ENCODE assay signal across 28 mouse cellular contexts in the genomic region with DNA sequence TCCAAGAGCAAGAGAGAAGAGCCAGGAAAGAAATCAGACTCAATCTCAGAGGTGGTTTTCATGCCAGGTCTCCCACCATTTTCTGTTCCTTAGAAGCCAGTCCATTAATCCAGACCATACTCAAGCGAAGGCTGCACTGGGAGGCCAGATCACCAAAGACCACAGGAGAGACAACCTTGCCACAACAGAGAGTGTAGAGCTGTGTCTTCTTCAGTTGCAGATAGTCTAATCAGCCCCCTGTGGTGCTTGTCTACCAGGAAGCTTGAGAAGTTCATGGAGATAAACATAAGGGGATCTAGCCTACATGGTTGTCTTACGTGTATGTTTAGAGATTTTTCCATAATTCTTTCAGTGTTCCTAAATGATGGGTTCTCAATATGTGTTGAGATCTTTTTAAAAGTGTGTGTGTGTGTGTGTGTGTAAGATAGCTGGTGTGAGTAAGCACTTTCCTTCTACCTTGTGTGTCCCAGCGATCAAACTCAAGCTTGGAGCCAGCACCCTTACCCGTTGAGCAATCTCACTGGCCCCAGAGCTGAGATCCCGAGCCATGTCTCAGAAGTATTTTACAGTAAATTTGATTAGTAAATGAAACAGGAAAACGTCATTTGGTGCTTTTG. TPM values are rescaled to one million over a fixed set of nuclear protein-coding genes. Genes with fewer than 3 reads are reported as not detected.
A peak's percentile ranks its signal among the peaks of the same experiment; 100 is the strongest.
DNase-seq lines count a peak whose midpoint lies in the region; ATAC-seq and TF ChIP-seq lines count a peak whose summit lies in the region.
"Had no signal": no experiment of that assay in that cellular context is flagged by ENCODE, and none has a peak within 500 bp of the region (broad histone marks: within the 10 kb centered on the region; RNA-seq: fewer than 3 reads in every experiment).

No protein-coding gene starts in this region.

- H3K4me2 ChIP-seq in heart, embryonic 11.5 days: no peak overlapping the region
- H3K4me2 ChIP-seq in liver, embryonic 12.5 days: peak overlapping the region; percentile 64
- H3K4me2 ChIP-seq in liver, postnatal 0 days (ENCODE audit: low read depth, low read length): peak overlapping the region; percentile 42; the same call in 1 of the 2 replicates
- H3K4me2 ChIP-seq: forebrain, embryonic 13.5 days; hindbrain, embryonic 14.5 days; lung, embryonic 15.5 days; midbrain, embryonic 15.5 days; neural tube, embryonic 15.5 days had no signal

- ATAC-seq in heart, embryonic 11.5 days (replicated peaks; ENCODE audit: insufficient number of reproducible peaks, low FRiP score, low TSS enrichment): no peak
- ATAC-seq in erythroblast, adult 5-6 weeks (replicated peaks; ENCODE audit: low FRiP score, poor library complexity, severe bottlenecking): peak; percentile 61
- ATAC-seq in liver, embryonic 12.5 days: peak; percentile 67
- 0 out of 2 replicates have a peak, but pooled peaks have one; percentile 20 for ATAC-seq in liver, postnatal 0 days
- ATAC-seq: forebrain, embryonic 13.5 days; intestine, postnatal 0 days; midbrain, embryonic 15.5 days had no signal

- H3K36me3 ChIP-seq in heart, embryonic 11.5 days (ENCODE audit: control insufficient read depth, insufficient read depth, low read length): peaks cover 24% of the 10 kb centered on the region
- peaks cover 73% of the 10 kb centered on the region for H3K36me3 ChIP-seq in liver, embryonic 12.5 days
- H3K36me3 ChIP-seq in liver, postnatal 0 days (replicated peaks; ENCODE audit: insufficient read depth, low read length): peaks cover 67% of the 10 kb centered on the region

- H3K27me3 ChIP-seq in heart, embryonic 11.5 days (ENCODE audit: control insufficient read depth, insufficient read depth, low read length): no peaks in the 10 kb centered on the region
- H3K27me3 ChIP-seq in liver, embryonic 12.5 days (replicated peaks): peaks cover 3% of the 10 kb centered on the region; the same call in 1 of the 2 replicates
- H3K27me3 ChIP-seq in liver, postnatal 0 days (ENCODE audit: insufficient read depth, low read length): peaks cover 16% of the 10 kb centered on the region; the same call in 1 of the 2 replicates
- H3K27me3 ChIP-seq: forebrain, embryonic 13.5 days; lung, embryonic 15.5 days; megakaryocyte, embryonic 14.5 days; midbrain, embryonic 15.5 days; neural tube, embryonic 15.5 days had no signal

- DNase-seq in heart, postnatal 36 days: no peak
- no peak for DNase-seq in liver, postnatal 0 days
- DNase-seq in layer of hippocampus, postnatal 10 days (ENCODE audit: low spot score in 2 of 2): no peak
- no peak for DNase-seq in frontal cortex, postnatal 36 days (ENCODE audit: low spot score in 2 of 2)
- no peak for DNase-seq in spleen, adult 12 weeks (ENCODE audit: low spot score)
- DNase-seq: adrenal gland, postnatal 14 days; cerebellum, adult 18-20 months; cerebellum, postnatal 10 days; gastrocnemius, postnatal 14 days; kidney, adult 9 months; kidney, postnatal 4 days; layer of hippocampus, postnatal 36 days; left cerebral cortex, postnatal 4 days; lung, postnatal 36 days; right cerebral cortex, postnatal 25 days; spleen, adult 18-20 months; thymus, adult 18-20 months; thymus, postnatal 25 days had no signal

- no peaks in the 10 kb centered on the region for H3K9me3 ChIP-seq in heart, embryonic 11.5 days (replicated peaks; ENCODE audit: control insufficient read depth, low read length)
- H3K9me3 ChIP-seq in liver, embryonic 12.5 days (replicated peaks): no peaks in the 10 kb centered on the region
- H3K9me3 ChIP-seq in liver, postnatal 0 days (ENCODE audit: low read length): no peaks in the 10 kb centered on the region
- H3K9me3 ChIP-seq: forebrain, embryonic 13.5 days; lung, embryonic 15.5 days; megakaryocyte, embryonic 14.5 days; midbrain, embryonic 15.5 days; neural tube, embryonic 15.5 days had no signal

- no peak for TF ChIP-seq CTCF in liver, postnatal 0 days (IDR thresholded peaks at IDR 0.05; ENCODE audit: low read depth)

- H3K9ac ChIP-seq in heart, embryonic 11.5 days (ENCODE audit: low read depth, low read length): no peak overlapping the region
- H3K9ac ChIP-seq in liver, embryonic 12.5 days: peak overlapping the region; percentile 51
- H3K9ac ChIP-seq in liver, postnatal 0 days (replicated peaks): 0 out of 2 replicates have a peak overlapping the region, but pooled peaks have one; percentile 42
- H3K9ac ChIP-seq: forebrain, embryonic 13.5 days; hindbrain, embryonic 14.5 days; lung, embryonic 15.5 days; midbrain, embryonic 15.5 days; neural tube, embryonic 15.5 days had no signal

- 82% methylated on average over 6 of the region's 6 CpGs for WGBS in heart, embryonic 11.5 days (ENCODE audit: insufficient replicate concordance)
- 28% methylated on average over 6 of the region's 6 CpGs for WGBS in liver, embryonic 12.5 days (ENCODE audit: insufficient replicate concordance)
- 59% methylated on average over 6 of the region's 6 CpGs for WGBS in liver, postnatal 0 days (ENCODE audit: insufficient replicate concordance)

- peaks cover 11% of the 10 kb centered on the region for H3K4me1 ChIP-seq in heart, embryonic 11.5 days (ENCODE audit: control insufficient read depth, insufficient read depth, low read length)
- H3K4me1 ChIP-seq in liver, embryonic 12.5 days: peaks cover 75% of the 10 kb centered on the region
- H3K4me1 ChIP-seq in liver, postnatal 0 days (ENCODE audit: insufficient read depth): peaks cover 40% of the 10 kb centered on the region
- H3K4me1 ChIP-seq: forebrain, embryonic 13.5 days; lung, embryonic 15.5 days; neural tube, embryonic 15.5 days had no signal

- H3K4me3 ChIP-seq in heart, embryonic 11.5 days (ENCODE audit: low read depth, low read length): no peak overlapping the region
- peak overlapping the region; percentile 14; the same call in 1 of the 2 replicates for H3K4me3 ChIP-seq in liver, embryonic 12.5 days
- no peak overlapping the region for H3K4me3 ChIP-seq in liver, postnatal 0 days (ENCODE audit: low read depth, low read length)
- H3K4me3 ChIP-seq: forebrain, embryonic 13.5 days; lung, embryonic 15.5 days; megakaryocyte, embryonic 14.5 days; midbrain, embryonic 15.5 days; neural tube, embryonic 15.5 days had no signal

- peak; percentile 77; the same call in 1 of the 2 replicates for TF ChIP-seq EP300 in liver, postnatal 0 days (IDR thresholded peaks at IDR 0.05; ENCODE audit: low read depth)

- 0 out of 2 replicates have a peak overlapping the region, but pooled peaks have one; percentile 68 for H3K27ac ChIP-seq in heart, embryonic 11.5 days (ENCODE audit: low read depth, low read length)
- peak overlapping the region; percentile 97 for H3K27ac ChIP-seq in liver, embryonic 12.5 days
- H3K27ac ChIP-seq in liver, postnatal 0 days (ENCODE audit: low read depth): peak overlapping the region; percentile 76
- H3K27ac ChIP-seq: forebrain, embryonic 13.5 days; hindbrain, embryonic 14.5 days; lung, embryonic 15.5 days; midbrain, embryonic 15.5 days; neural tube, embryonic 15.5 days had no signal

- intact Hi-C loops in heart, postnatal 36 days (cut with DNase I): no loop called here

RNA-seq across cellular contexts. Expression of a gene that starts 15.8 kb away (rescaled TPM):
- 4.5 and 4.9 TPM in 2 replicates for polyA plus RNA-seq in heart, embryonic 11.5 days (2014; fragmentation: Nextera tagmentation; extraction: Ambion mirVana)
- 10 to 100 TPM; 19.1 to 25.7 TPM for total RNA-seq in heart, postnatal 36 days (2021)
- total RNA-seq in erythroblast, adult 5-6 weeks (2015; ENCODE audit: low replicate concordance): 54.2 and 75.7 TPM in 2 replicates
- total RNA-seq in erythroblast, adult 5-6 weeks (2017; ENCODE audit: low replicate concordance): 74.8 and 85.5 TPM in 2 replicates
- polyA plus RNA-seq in liver, embryonic 12.5 days (2016; fragmentation: Nextera tagmentation; extraction: Ambion mirVana): 7.0 and 7.6 TPM in 2 replicates
- polyA plus RNA-seq in liver, postnatal 0 days (2015; fragmentation: Nextera tagmentation; extraction: Ambion mirVana): 6.9 and 7.4 TPM in 2 replicates
- 10 to 100 TPM; 26.1 to 31.4 TPM for total RNA-seq in layer of hippocampus, postnatal 10 days (2021)
